Mouse (Mus musculus): ENCODE measurements around the gene Odf3b.

Odf3b gene

GRCm38 (mm10) chr15:89374801-89375534 lies 4.1 kb downstream of the Odf3b start:
- ATAC-seq (ENCODE audit: low TSS enrichment), result no peak

DNA sequence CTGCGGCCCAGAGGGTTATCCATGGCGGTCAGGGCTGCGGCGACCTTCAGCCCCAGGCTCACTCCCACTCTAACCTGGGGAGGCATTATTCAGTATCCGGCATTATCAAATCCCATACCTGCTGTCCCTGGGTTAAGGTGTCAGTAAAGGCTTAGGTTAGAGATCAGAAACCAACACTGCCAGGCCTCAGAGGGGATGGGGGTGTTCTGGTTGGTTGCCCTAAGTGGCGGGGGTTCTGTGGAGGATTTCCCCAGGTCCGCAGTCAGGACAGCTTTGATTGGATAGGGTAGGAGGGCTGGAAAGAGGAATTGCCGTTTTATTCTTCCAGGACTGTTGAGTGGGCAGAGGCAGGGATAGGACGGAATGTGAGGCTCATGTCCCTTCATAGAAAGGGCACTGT lies 4.7 kb downstream of the Odf3b start:
- no peak for ATAC-seq (ENCODE audit: low TSS enrichment)

GRCm38 (mm10) chr15:89373762-89374248 lies 5.3 kb downstream of the Odf3b start, which contains the start of gene Sco2:
Sco2 (minus strand) TSS chr15:89373846.
- ATAC-seq (ENCODE audit: low TSS enrichment), result peak; percentile 66

GRCm38 (mm10) chr15:89373027-89373761 lies 5.9 kb downstream of the Odf3b start:
- ATAC-seq (ENCODE audit: low TSS enrichment), result peak; percentile 71

- no peak for ATAC-seq (ENCODE audit: low TSS enrichment)
These were observed 6.5 kb downstream of the Odf3b start for GRCm38 (mm10) chr15:89372536-89372935.

GRCm38 (mm10) chr15:89372068-89372467 lies 7.0 kb downstream of the Odf3b start:
- ATAC-seq (ENCODE audit: low TSS enrichment), result no peak

GRCm38 (mm10) chr15:89365141-89365551 lies 13.9 kb downstream of the Odf3b start:
- no peak for ATAC-seq (ENCODE audit: low TSS enrichment)

GRCm38 (mm10) chr15:89363051-89363450 lies 16.0 kb downstream of the Odf3b start:
- no peak for ATAC-seq (ENCODE audit: low TSS enrichment)

GRCm38 (mm10) chr15:89358784-89359183 lies 20.3 kb downstream of the Odf3b start:
- no peak for ATAC-seq (ENCODE audit: low TSS enrichment)

DNA sequence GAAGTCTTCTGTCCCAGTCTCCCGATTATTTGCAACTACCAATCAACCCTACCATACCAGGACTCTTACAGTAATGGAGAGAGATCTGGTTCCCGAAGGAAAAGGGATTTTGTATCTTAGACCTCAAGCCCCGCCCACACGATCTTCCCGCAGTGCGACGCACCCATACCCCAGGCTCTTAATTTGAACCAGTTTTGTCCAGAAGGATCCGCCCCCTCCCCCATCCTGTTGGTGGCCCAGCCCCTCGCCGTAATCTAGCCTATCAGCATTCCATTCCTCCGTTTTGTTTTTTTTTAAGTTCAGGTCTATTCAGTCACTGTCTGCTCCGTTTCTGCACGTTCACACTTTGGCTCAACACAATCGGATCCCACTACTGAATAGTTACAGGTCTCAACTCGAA lies 22.7 kb downstream of the Odf3b start:
- ATAC-seq (ENCODE audit: low TSS enrichment), result peak; percentile 44; the same call in 1 of the 2 replicates

- ATAC-seq (ENCODE audit: low TSS enrichment), result peak; percentile 91
These were observed 23.6 kb downstream of the Odf3b start, which contains the start of the genes Lmf2 and Ncaph2 for GRCm38 (mm10) chr15:89355241-89356187. Lmf2 (minus strand) TSS chr15:89355659. Ncaph2 (plus strand) TSS chr15:89355719.

GRCm38 (mm10) chr15:89354455-89354854 lies 24.6 kb downstream of the Odf3b start:
- no peak for ATAC-seq (ENCODE audit: low TSS enrichment)

GRCm38 (mm10) chr15:89353837-89354236 lies 25.2 kb downstream of the Odf3b start:
- ATAC-seq (ENCODE audit: low TSS enrichment), result no peak

- ATAC-seq (ENCODE audit: low TSS enrichment), result no peak
These were observed 26.3 kb downstream of the Odf3b start for GRCm38 (mm10) chr15:89352795-89353194.

- ATAC-seq (ENCODE audit: low TSS enrichment), result no peak
These were observed 27.0 kb downstream of the Odf3b start for GRCm38 (mm10) chr15:89352054-89352453.

- ATAC-seq (ENCODE audit: low TSS enrichment), result no peak
These were observed 27.8 kb downstream of the Odf3b start for GRCm38 (mm10) chr15:89351302-89351701.

DNA sequence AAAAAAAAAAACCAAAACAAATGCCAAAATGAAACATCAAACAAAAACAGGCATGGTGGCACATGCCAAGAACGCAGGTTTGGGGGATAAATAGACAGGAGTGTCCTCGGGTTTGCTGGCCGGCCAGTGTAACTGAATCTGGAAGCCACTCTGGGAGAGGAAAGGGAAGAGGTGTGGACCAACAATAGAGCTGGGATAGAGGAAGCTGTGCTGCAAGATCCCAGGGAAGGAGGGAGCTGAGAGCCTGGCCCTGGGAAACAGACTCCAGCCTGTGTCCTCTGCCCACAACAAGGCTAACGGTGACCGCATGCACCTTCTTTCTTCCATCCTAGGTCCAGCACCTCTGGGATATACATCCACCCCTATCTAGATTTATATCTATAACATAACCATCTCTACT lies 28.6 kb downstream of the Odf3b start:
- ATAC-seq (ENCODE audit: low TSS enrichment), result no peak

GRCm38 (mm10) chr15:89343325-89343724 lies 35.8 kb downstream of the Odf3b start:
- ATAC-seq (ENCODE audit: low TSS enrichment), result no peak

DNA sequence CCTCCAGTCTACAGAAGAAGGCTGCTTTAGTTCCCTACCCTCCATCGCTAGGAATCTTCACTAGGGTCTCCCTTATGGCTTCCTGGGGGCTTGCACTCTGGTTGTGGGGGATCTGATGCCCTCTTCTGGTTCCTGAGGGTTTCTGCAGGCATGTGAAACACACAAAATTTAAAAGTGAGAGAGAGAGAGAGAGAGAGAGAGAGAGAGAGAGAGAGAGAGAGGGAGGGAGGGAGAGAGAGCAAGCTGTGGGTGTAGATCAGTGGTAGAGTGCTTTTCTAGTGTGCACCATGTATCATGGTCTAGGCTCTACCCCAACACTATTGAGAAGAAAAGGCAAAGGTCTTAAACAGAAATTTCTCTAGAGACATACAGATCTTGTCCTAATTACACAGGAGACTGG lies 37.4 kb downstream of the Odf3b start:
- ATAC-seq (ENCODE audit: low TSS enrichment), result no peak

DNA sequence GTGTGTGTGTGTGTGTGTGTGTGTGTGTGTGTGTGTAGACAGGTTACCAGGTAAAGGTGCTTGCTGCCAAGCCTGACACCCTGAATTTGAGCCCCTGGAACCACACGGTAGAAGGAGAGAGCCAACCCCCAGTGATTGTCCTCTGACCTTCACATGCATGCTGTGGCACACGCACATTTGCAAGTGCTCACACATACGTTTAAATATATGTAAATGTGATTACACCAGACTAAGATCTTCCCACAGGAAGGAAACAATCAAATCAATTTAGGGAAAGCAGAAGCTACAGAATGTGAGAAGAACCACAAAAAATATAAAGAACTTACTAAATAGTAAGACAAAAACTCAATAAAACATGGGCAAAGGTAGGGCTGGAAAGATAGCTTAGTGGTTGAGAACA lies 38.9 kb downstream of the Odf3b start:
- no peak for ATAC-seq (ENCODE audit: low TSS enrichment)

- ATAC-seq (ENCODE audit: low TSS enrichment), result no peak
These were observed 39.4 kb downstream of the Odf3b start for GRCm38 (mm10) chr15:89339696-89340095.

DNA sequence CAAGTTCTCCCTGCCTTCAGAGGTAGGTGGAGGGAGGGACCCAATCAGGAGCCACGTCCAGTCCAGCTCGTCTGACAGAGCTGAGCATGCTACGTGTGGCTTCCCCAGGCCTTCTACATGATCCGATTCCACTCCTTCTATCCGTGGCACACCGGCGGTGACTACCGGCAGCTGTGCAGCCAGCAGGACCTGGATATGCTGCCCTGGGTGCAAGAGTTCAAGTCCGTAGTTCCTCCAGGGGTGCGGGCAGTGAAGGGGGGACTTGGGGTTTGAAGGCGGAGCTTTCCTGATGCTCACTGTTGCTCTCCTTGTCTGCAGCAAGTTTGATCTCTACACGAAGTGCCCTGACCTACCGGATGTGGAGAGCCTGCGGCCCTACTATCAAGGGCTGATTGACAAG lies 42.7 kb downstream of the Odf3b start:
- no peak for ATAC-seq (ENCODE audit: low TSS enrichment)

All from frontal cortex, adult (tissue).